Mouse (Mus musculus): Measurements from ENCODE around the gene Sec1. TPM values are rescaled to one million over a fixed set of nuclear protein-coding genes. Genes with fewer than 3 reads are reported as not detected.

The Sec1 gene
- 0.35 TPM for polyA plus RNA-seq (2017; shearing (Covaris generic))

DNA sequence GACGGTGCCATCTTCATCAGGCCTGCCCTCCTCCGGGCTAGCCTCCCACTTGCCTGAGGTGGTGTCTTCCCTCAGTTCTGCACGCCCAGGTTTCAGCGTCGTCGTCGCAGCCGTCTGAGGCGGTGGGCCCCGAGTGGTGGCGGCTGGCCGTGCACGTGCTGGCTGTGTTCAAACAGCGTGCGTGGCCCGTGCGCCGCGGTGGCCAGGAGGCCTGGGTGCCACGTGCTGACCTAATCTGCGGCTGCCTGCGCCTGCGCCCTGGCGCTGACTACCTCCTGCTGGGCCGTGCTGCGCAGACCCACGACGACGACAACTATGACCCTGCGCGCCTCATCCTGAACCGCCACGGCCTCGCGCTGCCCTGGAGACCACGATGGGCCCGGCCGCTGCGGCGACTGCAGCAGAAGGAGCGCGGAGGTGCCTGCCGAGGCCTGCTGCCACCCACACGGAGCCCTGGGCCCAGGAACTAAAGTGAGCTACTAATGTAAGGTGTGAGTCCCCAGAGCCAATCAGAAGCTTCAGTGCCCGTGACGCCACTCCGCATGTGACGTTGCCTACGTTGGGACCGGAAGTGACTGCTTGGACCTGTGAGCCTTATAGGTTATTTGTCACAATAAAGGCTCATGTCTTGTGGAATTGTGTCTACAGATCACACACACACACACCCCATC lies at the start of gene Sec1:
TSS of gene Sec1 (minus strand) at position 482 of the 671 bp plus-strand sequence.

GRCm38 (mm10) chr7:45725713-45726112 lies 31.5 kb upstream of the Sec1 start, which contains the start of gene Spaca4:
Gene Spaca4, minus strand, starts transcription at chr7:45725813.

DNA sequence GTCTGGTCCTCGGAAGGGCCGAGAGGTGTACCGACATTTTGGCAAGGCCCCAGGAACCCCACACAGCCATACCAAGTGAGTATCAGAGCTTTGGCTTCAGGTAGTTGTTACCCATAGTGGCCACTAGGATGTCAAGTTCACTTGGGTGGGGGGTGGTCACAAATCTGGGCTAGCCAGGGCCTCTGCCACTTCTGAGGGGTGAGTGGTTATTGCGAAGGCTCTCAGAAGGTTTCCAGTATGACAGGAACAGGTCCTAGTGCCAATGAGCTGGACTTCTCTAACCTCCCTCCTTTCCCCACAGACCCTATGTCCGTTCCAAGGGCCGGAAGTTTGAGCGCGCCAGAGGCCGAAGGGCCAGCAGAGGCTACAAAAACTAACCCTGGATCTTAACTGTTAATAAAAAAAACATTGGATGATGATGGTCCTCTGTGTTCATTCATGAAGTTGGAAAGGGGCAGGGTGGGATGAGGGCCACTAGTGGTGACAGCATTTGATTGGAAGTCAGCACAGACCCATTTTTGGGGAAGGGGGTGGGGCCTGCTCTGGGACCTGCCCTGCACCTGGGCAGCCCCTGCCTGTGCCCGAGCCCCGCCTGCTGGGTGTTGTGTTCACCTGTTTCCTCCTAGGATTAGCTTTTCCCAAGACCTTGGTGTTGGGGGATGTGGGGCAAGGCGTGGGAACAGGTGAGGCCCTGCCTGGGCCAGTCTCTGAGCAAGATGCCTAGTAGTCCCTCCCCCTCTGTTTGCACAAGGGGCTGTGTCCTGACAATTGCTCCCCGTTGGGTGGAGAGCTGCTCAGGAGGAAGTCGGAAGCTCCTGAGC lies 26.4 kb upstream of the Sec1 start, which contains the start of gene Fam83e:
TSS of gene Fam83e (plus strand) at position 800 of the 821 bp plus-strand sequence.

GRCm38 (mm10) chr7:45717918-45718297 lies 23.7 kb upstream of the Sec1 start, which contains the start of gene Sphk2:
Gene Sphk2, minus strand, starts transcription at chr7:45718002.

GRCm38 (mm10) chr7:45715090-45715708 lies 21.0 kb upstream of the Sec1 start, which contains the start of gene Rpl18:
Gene Rpl18, plus strand, starts transcription at chr7:45715457.

DNA sequence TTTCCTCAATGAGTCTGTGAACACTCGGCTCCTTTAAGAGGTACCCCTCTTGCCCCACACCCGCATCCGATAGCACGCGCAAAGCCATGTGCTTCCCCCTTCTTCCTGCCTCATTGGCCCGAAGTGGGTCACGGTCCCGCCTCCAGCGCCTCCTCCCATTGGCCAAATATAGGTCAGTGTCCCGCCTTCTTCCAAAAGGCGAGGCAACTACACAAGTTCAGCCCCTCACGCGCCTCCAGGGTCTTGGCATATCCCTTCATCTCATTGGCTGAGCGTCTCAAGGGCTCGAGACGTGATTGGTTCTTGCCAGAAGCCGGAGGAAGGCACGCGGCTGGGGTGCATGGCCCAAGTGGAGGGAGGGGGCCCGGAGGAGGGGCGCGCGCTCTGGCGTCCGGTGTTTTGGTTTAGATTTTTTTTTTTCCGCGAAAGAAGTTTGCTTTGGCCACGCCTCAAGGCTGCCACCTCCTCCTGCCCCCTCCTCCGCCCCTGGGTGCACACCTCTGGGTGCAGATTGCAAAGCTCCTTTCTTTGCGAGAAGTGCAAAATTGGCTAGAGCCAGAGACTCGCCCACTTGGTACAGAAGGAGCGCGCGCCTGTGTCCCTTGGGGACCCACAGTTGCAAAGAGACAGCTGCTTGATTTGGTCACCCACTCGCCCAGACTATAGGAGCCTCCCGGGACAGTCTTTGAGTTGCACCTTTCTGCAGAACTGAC lies 10.7 kb upstream of the Sec1 start, which contains the start of gene Dbp:
TSS of gene Dbp (plus strand) at position 359 of the 713 bp plus-strand sequence.

DNA sequence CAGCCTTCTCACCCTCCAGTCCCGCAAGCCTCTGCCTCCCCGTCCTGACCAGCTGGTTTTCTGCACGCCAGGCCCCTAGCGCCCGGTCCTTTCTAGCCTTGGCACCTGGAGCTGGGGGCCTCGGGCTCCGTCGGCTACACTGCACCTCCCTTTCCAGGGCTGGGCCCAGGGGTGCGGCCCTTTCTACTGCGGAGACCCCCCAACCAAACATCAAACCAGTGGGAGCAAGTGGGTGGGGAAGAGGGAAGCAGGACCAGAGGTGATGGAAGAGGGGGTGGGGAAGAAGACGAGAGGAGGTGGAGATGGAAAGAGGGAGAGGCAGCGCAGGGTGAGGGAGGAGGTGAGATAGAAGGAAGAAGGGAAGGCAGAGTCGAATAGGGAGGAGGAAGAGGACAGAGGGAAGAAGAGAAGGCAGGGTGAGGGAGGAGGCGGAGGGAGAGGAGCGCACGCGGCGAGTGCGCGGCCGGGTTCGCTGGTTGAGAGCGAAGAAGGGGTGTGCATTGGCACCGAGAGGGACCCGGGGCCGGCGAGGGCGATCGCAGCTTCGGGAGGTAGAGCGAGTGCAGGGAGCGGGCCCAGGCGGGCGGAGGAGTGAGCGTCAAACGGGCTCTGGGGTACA lies 5.4 kb upstream of the Sec1 start, which contains the start of gene Car11:
TSS of gene Car11 (plus strand) at position 321 of the 619 bp plus-strand sequence.

GRCm38 (mm10) chr7:45683396-45684050 lies 10.7 kb downstream of the Sec1 start, which contains the start of gene Ntn5:
Gene Ntn5, plus strand, starts transcription at chr7:45684022.

GRCm38 (mm10) chr7:45666161-45666560 lies 28.0 kb downstream of the Sec1 start, which contains the start of gene Fut2:
Gene Fut2, minus strand, starts transcription at chr7:45666394.

GRCm38 (mm10) chr7:45639561-45640027 lies 54.6 kb downstream of the Sec1 start, which contains the start of gene Mamstr:
Gene Mamstr, plus strand, starts transcription at chr7:45639977.

Other genes with a start within 250 kb of the Sec1 start
- gene Ftl1, start 234.5 kb downstream of the Sec1 start, polyA plus RNA-seq (2017; shearing (Covaris generic)), result 2,110 TPM
- gene Bax, start 227.5 kb downstream of the Sec1 start, polyA plus RNA-seq (2017; shearing (Covaris generic)), result 289 TPM
- gene Tulp2, start 212.5 kb downstream of the Sec1 start, polyA plus RNA-seq (2017; shearing (Covaris generic)), result 2.7 TPM
- gene Gm45808, start 207.6 kb downstream of the Sec1 start, polyA plus RNA-seq (2017; shearing (Covaris generic)), result 0.35 TPM
- 0.89 TPM for gene Dhdh, start 205.6 kb downstream of the Sec1 start, polyA plus RNA-seq (2017; shearing (Covaris generic))
- gene Nucb1, start 184.0 kb downstream of the Sec1 start, polyA plus RNA-seq (2017; shearing (Covaris generic)), result 226 TPM
- 99.4 TPM for gene Ppp1r15a, start 168.1 kb downstream of the Sec1 start, polyA plus RNA-seq (2017; shearing (Covaris generic))
- 0.78 TPM for gene Plekha4, start 168.1 kb downstream of the Sec1 start, polyA plus RNA-seq (2017; shearing (Covaris generic))
- 1.1 TPM for gene Hsd17b14, start 139.5 kb downstream of the Sec1 start, polyA plus RNA-seq (2017; shearing (Covaris generic))
- 86.0 TPM for gene Bcat2, start 124.2 kb downstream of the Sec1 start, polyA plus RNA-seq (2017; shearing (Covaris generic))
- not detected for gene Fgf21, start 78.9 kb downstream of the Sec1 start, polyA plus RNA-seq (2017; shearing (Covaris generic))
- gene Fut1, start 77.1 kb downstream of the Sec1 start, polyA plus RNA-seq (2017; shearing (Covaris generic)), result not detected
- gene Izumo1, start 72.6 kb downstream of the Sec1 start, polyA plus RNA-seq (2017; shearing (Covaris generic)), result 0.14 TPM
- 6.5 TPM for gene Rasip1, start 66.9 kb downstream of the Sec1 start, polyA plus RNA-seq (2017; shearing (Covaris generic))
- gene Mamstr, start 54.4 kb downstream of the Sec1 start, polyA plus RNA-seq (2017; shearing (Covaris generic)), result 1.7 TPM
- 0.12 TPM for gene Fut2, start 28.0 kb downstream of the Sec1 start, polyA plus RNA-seq (2017; shearing (Covaris generic))
- gene Ntn5, start 10.4 kb downstream of the Sec1 start, polyA plus RNA-seq (2017; shearing (Covaris generic)), result 0.32 TPM
- gene Car11, start 5.4 kb upstream of the Sec1 start, polyA plus RNA-seq (2017; shearing (Covaris generic)), result 8.4 TPM
- gene Dbp, start 10.7 kb upstream of the Sec1 start, polyA plus RNA-seq (2017; shearing (Covaris generic)), result 53.0 TPM
- gene Rpl18, start 21.1 kb upstream of the Sec1 start, polyA plus RNA-seq (2017; shearing (Covaris generic)), result 1,454 TPM
- 36.3 TPM for gene Sphk2, start 23.6 kb upstream of the Sec1 start, polyA plus RNA-seq (2017; shearing (Covaris generic))
- gene Fam83e, start 26.8 kb upstream of the Sec1 start, polyA plus RNA-seq (2017; shearing (Covaris generic)), result 0.43 TPM
- gene Spaca4, start 31.4 kb upstream of the Sec1 start, polyA plus RNA-seq (2017; shearing (Covaris generic)), result not detected
- 0.04 TPM for gene Lmtk3, start 89.3 kb upstream of the Sec1 start, polyA plus RNA-seq (2017; shearing (Covaris generic))
- gene Sult2b1, start 90.3 kb upstream of the Sec1 start, polyA plus RNA-seq (2017; shearing (Covaris generic)), result 3.0 TPM
- 87.9 TPM for gene Cyth2, start 120.2 kb upstream of the Sec1 start, polyA plus RNA-seq (2017; shearing (Covaris generic))
- gene Kcnj14, start 130.4 kb upstream of the Sec1 start, polyA plus RNA-seq (2017; shearing (Covaris generic)), result not detected
- 37.3 TPM for gene Grwd1, start 136.5 kb upstream of the Sec1 start, polyA plus RNA-seq (2017; shearing (Covaris generic))
- gene Kdelr1, start 178.4 kb upstream of the Sec1 start, polyA plus RNA-seq (2017; shearing (Covaris generic)), result 90.8 TPM
- 1.2 TPM for gene Grin2d, start 184.0 kb upstream of the Sec1 start, polyA plus RNA-seq (2017; shearing (Covaris generic))
- not detected for gene Syngr4, start 202.3 kb upstream of the Sec1 start, polyA plus RNA-seq (2017; shearing (Covaris generic))
- 9.6 TPM for gene Tmem143, start 202.5 kb upstream of the Sec1 start, polyA plus RNA-seq (2017; shearing (Covaris generic))
- gene Emp3, start 227.0 kb upstream of the Sec1 start, polyA plus RNA-seq (2017; shearing (Covaris generic)), result 699 TPM
- 2.2 TPM for gene Ccdc114, start 229.7 kb upstream of the Sec1 start, polyA plus RNA-seq (2017; shearing (Covaris generic))